Mouse (Mus musculus): ENCODE results near the gene Itpk1.

Gene Itpk1

DNA sequence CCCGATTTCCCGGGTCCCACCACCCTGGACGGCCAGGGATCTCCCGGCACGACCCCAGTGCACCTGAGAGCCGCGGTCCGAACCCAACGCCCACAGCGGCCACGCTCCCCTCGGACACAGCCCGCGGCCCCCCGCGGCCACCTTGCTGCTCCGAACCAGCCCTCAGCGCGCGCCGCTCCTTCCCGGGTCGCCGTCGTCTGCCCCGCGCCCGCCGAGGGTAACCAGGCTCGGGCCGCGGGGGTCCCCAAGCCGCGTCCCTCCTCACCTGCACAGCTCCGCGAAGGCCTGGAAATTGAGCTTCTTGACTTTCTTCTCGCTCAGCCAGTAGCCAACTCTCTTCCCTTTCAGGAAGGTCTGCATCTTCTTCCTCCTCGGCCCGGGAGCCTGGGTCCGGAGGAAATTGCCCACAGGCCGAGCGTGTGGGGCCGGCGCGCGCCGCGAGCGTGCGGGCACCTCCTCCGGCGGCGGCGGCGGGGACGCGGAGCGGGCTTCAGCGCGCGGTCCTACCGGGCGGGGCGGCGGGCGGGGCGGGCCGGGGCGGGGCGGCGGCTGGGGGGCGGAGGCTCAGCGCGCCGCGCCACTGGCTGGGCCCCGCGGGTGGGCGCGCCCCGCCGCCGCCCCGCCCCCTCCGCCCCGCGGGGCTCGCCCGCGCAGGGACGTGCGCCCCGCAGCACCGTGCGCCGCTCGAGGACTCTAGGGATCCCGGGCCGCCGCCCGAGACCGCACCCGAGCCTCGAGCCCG lies at the start of gene Itpk1:
Gene Itpk1, minus strand, starts transcription at position 474 of the 742 bp plus-strand sequence.
- DNase-seq (ENCODE audit: low spot score in 2 of 2): peak; percentile 28 to 63

- no peak for DNase-seq (ENCODE audit: low spot score in 2 of 2)
Observed at GRCm38 (mm10) chr12:102748256-102748655, 43.5 kb upstream of the Itpk1 start.

GRCm38 (mm10) chr12:102744839-102745238 lies 40.1 kb upstream of the Itpk1 start:
- no peak for DNase-seq (ENCODE audit: low spot score in 2 of 2)

- peak; percentile 80 to 88 for DNase-seq (ENCODE audit: low spot score in 2 of 2)
Observed at GRCm38 (mm10) chr12:102743589-102744574, 39.2 kb upstream of the Itpk1 start, which contains the start of the genes Moap1 and Tmem251. Moap1 (minus strand) TSS chr12:102743661. Tmem251 (plus strand) TSS chr12:102743762.

- no peak for DNase-seq (ENCODE audit: low spot score in 2 of 2)
Observed at GRCm38 (mm10) chr12:102743036-102743588, 38.4 kb upstream of the Itpk1 start.

GRCm38 (mm10) chr12:102742056-102742455 lies 37.3 kb upstream of the Itpk1 start:
- DNase-seq (ENCODE audit: low spot score in 2 of 2): no peak

DNA sequence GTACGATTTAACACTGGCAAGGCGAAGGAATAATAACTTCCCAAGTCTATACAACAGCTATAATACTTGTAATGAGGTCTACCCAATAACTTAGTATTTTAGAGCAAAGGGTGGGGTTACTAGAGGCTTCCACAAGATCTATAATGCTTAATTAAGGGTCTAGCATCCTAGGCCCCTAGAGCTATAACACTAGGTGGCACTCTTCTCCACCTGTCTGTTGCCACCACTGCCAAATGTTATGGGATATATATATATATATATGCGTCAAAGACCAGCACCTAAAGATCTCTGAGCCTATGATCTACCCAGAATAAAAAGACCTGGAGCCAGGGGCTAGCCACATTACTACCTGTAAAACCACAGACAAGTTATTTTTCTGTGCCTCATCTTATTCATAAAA lies 35.6 kb upstream of the Itpk1 start:
- DNase-seq (ENCODE audit: low spot score in 2 of 2): no peak

GRCm38 (mm10) chr12:102739096-102739495 lies 34.4 kb upstream of the Itpk1 start:
- DNase-seq (ENCODE audit: low spot score in 2 of 2): no peak

DNA sequence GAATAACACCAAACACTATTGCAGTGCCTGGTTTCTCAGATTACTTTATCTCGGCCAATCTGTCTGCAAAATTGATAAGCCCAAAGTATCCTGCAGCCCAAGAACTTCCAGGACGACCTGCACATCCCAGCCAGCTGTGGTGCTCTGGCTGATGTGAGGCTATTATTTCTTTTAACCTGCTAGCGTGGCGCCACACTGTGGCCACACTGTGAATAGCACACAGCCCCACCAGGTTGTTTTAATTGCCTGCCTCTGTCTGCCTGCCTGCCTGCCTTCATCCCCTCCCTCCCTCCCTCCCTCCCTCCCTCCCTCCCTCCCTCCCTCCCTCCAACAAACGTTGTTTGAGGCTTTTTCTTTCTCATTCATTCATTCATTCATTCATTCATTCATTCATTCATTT lies 28.7 kb upstream of the Itpk1 start:
- DNase-seq (ENCODE audit: low spot score in 2 of 2): peak in 1 of 2 experiments; percentile 53

GRCm38 (mm10) chr12:102730798-102731619 lies 26.3 kb upstream of the Itpk1 start:
- no peak for DNase-seq (ENCODE audit: low spot score in 2 of 2)

DNA sequence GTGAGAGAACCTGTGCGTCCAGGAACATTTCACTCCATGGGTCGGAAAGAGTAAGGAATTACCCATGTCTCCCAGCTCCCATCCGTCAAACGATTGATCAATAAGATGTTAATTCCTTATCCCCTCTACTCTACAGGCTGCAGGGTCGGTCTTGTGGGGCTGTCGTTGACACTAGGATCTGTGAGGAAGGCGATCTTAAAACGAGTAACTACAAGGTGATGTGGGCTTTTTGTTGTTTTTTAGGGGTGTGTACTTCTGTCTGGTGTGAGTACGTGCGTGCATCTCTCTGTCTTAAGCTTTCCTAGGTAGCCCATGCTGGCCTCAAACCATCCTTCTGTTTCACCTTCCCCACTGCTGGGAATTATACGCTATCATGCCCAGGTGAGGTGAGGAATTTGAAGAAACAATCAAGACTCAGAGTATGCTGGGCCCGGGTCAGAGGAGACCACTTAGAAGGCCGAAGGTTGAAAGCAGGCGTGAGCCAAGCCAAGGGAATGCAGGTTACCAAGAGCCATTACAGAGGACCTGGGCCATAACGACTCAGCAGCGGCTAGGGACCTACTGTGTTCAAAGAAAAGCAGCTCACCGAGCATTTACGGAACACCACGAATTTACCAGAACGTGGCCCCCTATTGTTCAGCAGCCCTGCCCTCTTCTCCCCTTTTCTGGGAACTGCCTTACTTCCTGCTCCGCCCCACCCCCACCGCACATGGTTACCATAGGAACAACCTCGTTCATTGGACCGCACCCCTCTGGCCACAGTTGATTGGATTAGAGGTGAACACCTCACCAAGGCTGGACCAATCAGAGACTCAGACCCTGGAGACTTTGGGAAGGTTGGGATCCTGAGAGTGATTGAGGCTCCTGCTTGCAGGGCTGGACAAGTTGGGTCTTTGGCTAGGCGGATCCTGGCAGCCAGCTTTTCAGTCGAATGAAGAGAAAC lies 25.4 kb upstream of the Itpk1 start:
- peak; percentile 81 to 86 for DNase-seq (ENCODE audit: low spot score in 2 of 2)

DNA sequence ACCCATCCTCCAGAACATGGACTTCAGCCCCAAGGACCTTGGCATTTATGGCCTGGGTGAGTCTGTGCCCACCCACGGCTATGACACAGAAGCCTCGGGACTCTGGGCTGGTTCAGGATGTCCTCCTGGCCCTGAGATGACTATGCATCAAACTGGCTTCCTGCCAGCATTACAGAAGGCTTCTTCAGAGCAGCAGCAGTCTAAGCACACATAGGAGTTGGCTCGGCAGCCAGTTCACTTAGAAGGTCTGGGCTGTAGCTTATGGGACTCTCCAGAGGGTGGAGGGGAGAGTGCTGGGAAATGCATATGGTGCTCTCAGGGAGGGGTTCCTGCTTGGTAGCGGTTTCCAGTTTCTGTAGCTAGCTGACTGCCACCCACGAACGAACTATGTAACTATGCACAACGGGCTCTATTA lies 21.0 kb upstream of the Itpk1 start:
- no peak for DNase-seq (ENCODE audit: low spot score in 2 of 2)

DNA sequence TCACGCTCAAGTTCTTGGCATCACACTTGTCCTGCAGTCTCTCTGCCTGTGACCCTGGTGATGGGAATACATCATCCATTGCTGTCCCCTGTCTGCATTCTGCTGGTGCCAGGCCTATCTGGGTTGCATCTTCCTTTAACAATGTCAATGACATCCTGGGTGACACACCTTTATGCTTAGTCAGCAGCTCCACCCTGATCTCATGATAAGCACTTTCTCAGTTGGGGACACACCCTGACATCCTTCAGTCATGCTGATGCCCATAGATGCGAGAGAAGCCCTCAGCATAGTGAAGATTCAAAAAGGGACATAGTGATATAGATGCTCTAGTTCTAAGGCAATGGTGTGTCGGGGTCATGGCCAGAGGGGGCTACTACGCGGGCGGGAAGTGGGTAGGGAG lies 20.4 kb upstream of the Itpk1 start:
- DNase-seq (ENCODE audit: low spot score in 2 of 2): no peak

DNA sequence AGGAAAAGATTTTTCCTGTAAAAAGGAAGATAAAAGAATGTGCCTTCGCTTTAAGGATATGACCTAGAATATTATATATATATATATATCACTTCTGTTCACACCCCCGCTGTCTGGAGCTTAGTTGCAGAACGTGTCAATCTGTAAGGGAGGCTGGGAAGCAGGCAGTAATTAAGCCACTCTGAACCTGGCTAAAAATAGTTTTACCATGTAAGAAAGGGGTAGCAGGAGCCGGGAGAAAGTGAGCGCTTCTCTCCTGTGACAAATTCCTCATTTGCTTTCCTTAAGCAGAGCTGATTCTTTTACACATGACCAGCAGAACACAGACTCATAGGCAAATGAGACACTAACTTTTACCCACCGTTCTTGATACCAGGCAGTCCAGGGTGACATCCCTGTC lies 19.1 kb upstream of the Itpk1 start:
- DNase-seq (ENCODE audit: low spot score in 2 of 2): no peak

DNA sequence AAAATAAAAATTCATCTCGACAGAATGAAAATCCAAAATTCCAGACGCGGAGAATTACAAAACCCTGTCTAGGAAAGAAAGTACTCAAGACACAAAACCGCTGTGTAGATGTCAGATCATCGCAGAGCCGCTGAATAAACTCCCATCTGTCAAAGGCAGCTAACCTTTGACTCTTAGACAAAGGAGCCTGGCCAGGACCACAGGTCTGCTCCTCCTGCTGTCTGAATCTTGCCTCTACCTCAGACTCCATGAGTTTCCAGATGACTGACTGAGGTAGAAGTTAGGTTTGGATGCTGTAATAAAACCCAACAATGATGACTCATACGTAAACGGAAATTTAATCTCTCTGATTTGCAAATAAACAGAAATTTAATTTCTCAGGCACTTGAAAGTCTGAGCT lies 18.2 kb upstream of the Itpk1 start:
- DNase-seq (ENCODE audit: low spot score in 2 of 2): no peak

GRCm38 (mm10) chr12:102722451-102722850 lies 17.7 kb upstream of the Itpk1 start:
- DNase-seq (ENCODE audit: low spot score in 2 of 2): no peak

DNA sequence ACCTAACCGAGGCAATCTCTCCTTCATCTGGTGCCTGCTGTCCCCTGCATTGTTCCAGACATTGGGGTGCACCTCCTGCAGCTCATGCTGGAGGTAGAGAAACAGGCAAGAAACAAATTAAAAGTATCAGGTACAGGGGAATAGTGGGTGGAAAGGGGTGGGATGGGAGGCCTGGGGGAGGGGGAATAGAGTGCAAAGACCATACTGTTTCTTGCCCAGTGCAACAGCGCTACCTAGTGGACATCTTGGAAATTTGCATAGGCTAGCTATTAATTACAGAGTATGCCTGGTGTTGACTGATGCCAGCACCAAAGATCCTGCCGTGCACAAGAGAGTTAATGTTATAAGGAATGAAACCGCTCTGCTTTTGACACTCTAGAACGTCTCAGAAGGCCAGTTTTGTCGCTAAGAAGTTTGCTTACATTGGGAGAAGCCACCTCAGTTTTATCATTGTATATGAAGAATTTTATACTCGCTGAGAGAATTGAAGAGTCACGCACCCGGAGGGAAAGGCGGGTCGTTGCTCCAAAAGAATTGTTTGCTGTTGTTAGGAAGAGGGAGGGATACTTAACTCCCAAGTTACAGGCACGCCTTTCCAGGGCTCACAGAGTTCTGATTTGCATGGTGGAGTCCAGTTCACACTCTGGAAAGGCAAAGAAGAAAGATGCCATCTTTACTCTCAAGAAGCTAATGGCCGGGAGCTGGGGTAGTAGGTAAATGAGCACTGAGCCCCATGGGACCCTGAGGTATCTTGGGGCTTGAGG lies 15.0 kb upstream of the Itpk1 start:
- DNase-seq (ENCODE audit: low spot score in 2 of 2): no peak

DNA sequence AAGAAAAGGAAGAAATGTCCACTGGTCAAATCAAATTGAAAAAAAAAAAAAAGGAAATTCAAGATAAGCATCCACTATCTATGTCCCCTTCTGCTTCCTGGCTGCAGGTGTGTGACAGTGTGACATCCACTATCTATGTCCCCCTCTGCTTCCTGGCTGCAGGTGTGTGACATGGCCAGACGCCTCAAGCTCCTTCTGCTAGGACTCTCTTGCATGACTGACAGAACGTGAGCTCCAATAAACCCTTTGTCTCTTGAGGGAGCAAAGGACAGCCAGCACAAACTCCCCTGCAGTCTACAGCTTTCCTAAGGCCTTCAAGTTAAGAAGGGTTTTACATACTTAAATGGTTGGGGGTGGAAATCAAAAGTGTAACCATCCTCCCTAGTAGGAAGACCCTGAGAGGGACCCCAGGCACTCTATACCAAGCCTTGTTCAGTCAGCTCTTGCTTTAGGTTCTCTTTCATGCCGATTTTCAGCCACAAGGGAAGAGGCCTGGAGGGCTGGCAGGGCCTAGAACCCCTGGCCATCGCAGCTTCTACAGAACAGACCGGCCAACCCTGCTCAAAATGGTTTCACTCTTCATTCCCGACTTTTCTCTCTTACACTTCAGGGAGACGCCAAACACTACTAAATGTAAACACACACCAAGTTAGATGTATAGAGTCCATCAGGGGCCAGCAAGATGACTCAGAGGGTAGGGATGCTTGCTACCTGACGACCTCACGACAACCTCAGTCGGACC lies 10.1 kb upstream of the Itpk1 start:
- no peak for DNase-seq (ENCODE audit: low spot score in 2 of 2)

DNA sequence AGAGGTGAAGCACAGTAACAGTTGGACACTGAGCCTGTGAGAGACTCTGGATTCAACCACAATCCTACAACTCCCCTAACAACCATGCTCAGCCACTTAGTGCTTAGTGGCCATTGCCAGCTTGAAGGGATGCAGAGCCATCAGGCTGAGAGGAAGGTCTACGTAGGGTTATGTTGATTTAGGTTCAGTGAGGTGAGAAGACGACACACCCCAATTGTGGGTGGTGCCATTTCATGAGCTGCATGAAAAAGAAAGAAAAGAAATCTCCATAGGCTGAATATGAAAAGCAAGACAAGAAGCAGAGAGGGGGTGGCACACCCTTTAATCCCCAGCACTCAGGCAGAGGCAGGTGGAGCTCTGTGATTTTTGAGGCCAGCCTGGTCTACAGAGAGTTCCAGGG lies 9.4 kb upstream of the Itpk1 start:
- no peak for DNase-seq (ENCODE audit: low spot score in 2 of 2)

Data from frontal cortex, postnatal 10 days (tissue).